Mouse (Mus musculus): Measurements from ENCODE around the gene Fkbp15. TPM values are rescaled to one million over a fixed set of nuclear protein-coding genes. Genes with fewer than 3 reads are reported as not detected.

Gene Fkbp15
- polyA plus RNA-seq, 1 experiment from 2014 or later = 20.9 TPM

DNA sequence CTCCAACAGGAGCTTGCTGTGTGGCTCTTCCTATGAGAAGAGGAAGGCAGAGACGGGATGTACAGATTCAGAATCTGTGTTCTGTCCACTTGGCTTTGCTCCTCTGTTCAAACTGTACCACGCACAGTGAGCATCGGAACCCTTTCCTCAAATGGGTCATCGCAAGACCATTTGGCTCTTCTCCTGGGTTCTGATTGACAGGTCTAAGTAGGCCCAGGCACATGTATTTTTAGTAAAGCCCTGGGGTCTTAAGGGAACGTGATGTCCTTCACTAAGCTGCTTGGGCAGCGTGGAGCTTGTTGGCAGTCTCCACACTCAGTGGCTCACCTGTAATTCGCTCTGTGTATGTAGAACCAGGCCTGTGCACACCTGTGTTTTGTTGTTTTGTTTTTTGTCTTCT, 71.1 kb downstream of the Fkbp15 start:
- no peaks in the 10 kb centered on the region for H3K27me3 ChIP-seq
- no peak for ATAC-seq (ENCODE audit: low FRiP score, low read depth)
- no peak overlapping the region for H3K9ac ChIP-seq
- no peak overlapping the region for H3K4me3 ChIP-seq
- peaks cover 24% of the 10 kb centered on the region for H3K4me1 ChIP-seq (replicated peaks)
- no peaks in the 10 kb centered on the region for H3K9me3 ChIP-seq
- peaks cover 2% of the 10 kb centered on the region for H3K36me3 ChIP-seq
- no peak overlapping the region for H3K27ac ChIP-seq (replicated peaks)
- 88% methylated on average over 7 of the region's 7 CpGs for WGBS
- no peak overlapping the region for H3K4me2 ChIP-seq

- Histone ChIP-seq H3K4me1 (replicated peaks) (peaks cover 24% of the 10 kb centered on the region), H3K27me3 (no peaks in the 10 kb centered on the region), H3K4me3 (peak overlapping the region; percentile 75), H3K9ac (peak overlapping the region; percentile 59), H3K36me3 (no peaks in the 10 kb centered on the region; the same call in 1 of the 2 replicates), H3K27ac (replicated peaks) (peak overlapping the region; percentile 70), H3K4me2 (peak overlapping the region; percentile 69), H3K9me3 (no peaks in the 10 kb centered on the region)
- peak; percentile 9; the same call in 1 of the 2 replicates for ATAC-seq (ENCODE audit: low FRiP score, low read depth)
- 5% methylated on average over 12 of the region's 12 CpGs for WGBS
Observed at GRCm38 (mm10) chr4:62286992-62287900, 73.1 kb downstream of the Fkbp15 start.

DNA sequence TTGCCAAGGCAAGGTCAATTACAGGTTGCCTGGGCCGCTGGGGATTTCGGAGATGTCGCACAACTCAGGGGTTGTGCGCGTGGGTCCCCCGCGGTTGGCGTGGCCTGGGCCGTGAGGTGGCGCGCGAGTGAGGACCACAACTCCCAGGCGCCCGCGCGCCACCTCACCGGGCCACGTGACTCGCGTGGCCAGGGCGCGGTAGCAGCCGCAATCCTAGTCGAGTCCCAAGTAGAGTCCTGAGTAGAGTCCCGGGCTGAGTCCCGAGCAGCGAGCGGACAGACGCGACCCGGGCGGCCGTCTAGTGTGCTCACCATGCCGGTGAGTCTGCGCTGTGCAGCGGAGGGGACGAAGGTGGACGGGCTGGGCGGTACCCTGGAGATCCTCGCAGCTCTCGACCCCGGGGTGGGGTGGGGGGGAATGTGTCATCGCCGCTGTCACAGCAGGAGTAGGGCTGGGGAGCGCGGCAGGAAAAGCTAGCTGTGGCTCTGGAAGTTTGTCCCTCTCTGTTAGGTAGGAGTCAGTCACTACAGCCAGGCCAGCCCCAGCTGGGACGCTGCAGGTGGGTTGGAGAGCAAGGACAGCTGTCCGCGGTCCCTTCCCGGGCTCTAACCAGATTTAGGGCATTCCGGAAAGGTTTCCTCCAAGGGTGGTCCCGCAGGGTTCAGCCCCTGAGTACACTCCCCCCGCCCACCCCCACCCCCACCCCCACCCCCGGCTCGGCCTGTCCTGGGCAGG, 73.9 kb downstream of the Fkbp15 start:
- Histone ChIP-seq H3K9me3 (no peaks in the 10 kb centered on the region), H3K27ac (replicated peaks) (peak overlapping the region; percentile 70), H3K4me2 (peak overlapping the region; percentile 69), H3K36me3 (no peaks in the 10 kb centered on the region; the same call in 1 of the 2 replicates), H3K27me3 (no peaks in the 10 kb centered on the region), H3K9ac (peak overlapping the region; percentile 59), H3K4me3 (peak overlapping the region; percentile 75), H3K4me1 (replicated peaks) (peaks cover 24% of the 10 kb centered on the region)
- under 1% methylated on average over 55 of the region's 55 CpGs for WGBS
- ATAC-seq (ENCODE audit: low FRiP score, low read depth) = peak; percentile 94

- Histone ChIP-seq H3K36me3 (no peaks in the 10 kb centered on the region; the same call in 1 of the 2 replicates), H3K27ac (replicated peaks) (no peak overlapping the region), H3K9me3 (no peaks in the 10 kb centered on the region), H3K27me3 (no peaks in the 10 kb centered on the region), H3K4me3 (peak overlapping the region; percentile 75), H3K9ac (peak overlapping the region; percentile 59; the same call in 1 of the 2 replicates), H3K4me2 (peak overlapping the region; percentile 69), H3K4me1 (replicated peaks) (peaks cover 24% of the 10 kb centered on the region)
- 78% methylated on average over 8 of the region's 8 CpGs for WGBS
- no peak for ATAC-seq (ENCODE audit: low FRiP score, low read depth)
Observed at GRCm38 (mm10) chr4:62285576-62285975, 74.8 kb downstream of the Fkbp15 start.

DNA sequence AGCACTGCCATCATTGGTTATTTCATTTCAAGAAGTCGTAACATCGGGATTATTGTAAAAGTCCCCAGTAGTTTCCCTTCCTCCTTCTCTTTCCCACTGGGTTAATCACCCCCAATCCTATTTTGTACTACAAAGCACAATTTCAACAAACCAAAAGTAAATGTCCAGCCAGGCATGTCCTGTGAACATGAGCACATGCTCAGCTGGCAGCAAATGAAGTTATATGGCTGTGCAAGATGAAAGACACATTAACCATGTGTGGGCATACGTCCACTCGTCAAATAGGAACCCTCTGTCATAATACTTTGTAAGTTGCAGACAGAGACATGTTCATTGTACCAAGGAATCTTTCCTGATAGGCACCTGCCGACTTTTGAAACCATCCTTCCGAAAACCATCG, 77.4 kb downstream of the Fkbp15 start:
- WGBS = 91% methylated on average over 7 of the region's 7 CpGs

DNA sequence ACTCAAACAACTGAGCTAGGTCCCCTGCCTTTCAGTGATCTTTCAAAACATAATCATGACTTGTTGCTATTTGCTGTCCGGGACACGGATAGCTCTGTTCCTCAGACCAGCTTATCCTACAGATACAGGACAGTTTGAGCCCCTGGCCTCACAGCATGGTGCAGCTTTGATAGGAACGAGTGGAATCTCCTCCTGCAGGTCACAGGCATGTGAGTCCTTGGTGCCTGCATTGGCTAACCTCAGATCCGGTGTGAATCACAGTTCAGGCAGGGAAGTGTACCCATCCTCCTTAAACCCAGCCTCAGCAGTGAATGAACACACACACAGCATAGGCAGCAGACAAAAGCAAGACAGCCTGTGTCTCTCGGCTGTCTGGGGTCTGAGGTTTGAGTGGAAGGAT, 79.0 kb downstream of the Fkbp15 start:
- H3K27ac ChIP-seq (replicated peaks) = no peak overlapping the region
- WGBS = 60% methylated on average over 5 of the region's 5 CpGs

More for the DNA sequence above, 77.4 kb downstream of the Fkbp15 start:
- H3K27me3 ChIP-seq = no peaks in the 10 kb centered on the region
- no peak overlapping the region for H3K4me2 ChIP-seq
- no peaks in the 10 kb centered on the region for H3K9me3 ChIP-seq
- no peak overlapping the region for H3K9ac ChIP-seq
- H3K36me3 ChIP-seq = no peaks in the 10 kb centered on the region
- ATAC-seq (ENCODE audit: low FRiP score, low read depth) = no peak
- H3K4me3 ChIP-seq = no peak overlapping the region
- H3K4me1 ChIP-seq (replicated peaks) = peaks cover 16% of the 10 kb centered on the region
- H3K27ac ChIP-seq (replicated peaks) = no peak overlapping the region

GRCm38 (mm10) chr4:62278081-62278480, 82.3 kb downstream of the Fkbp15 start:
- Histone ChIP-seq H3K4me2 (no peak overlapping the region), H3K27me3 (no peaks in the 10 kb centered on the region), H3K9me3 (no peaks in the 10 kb centered on the region), H3K4me1 (replicated peaks) (0 out of 2 replicates have a peak, but pooled peaks cover 3% of the 10 kb centered on the region), H3K36me3 (no peaks in the 10 kb centered on the region), H3K4me3 (no peak overlapping the region), H3K27ac (replicated peaks) (no peak overlapping the region), H3K9ac (no peak overlapping the region)
- 55% methylated on average over 4 of the region's 4 CpGs for WGBS
- ATAC-seq (ENCODE audit: low FRiP score, low read depth) = no peak

More for the DNA sequence above, 79.0 kb downstream of the Fkbp15 start:
- Histone ChIP-seq H3K27me3 (no peaks in the 10 kb centered on the region), H3K4me3 (no peak overlapping the region), H3K4me2 (no peak overlapping the region), H3K9me3 (no peaks in the 10 kb centered on the region), H3K9ac (no peak overlapping the region), H3K4me1 (replicated peaks) (peaks cover 5% of the 10 kb centered on the region), H3K36me3 (no peaks in the 10 kb centered on the region)
- ATAC-seq (ENCODE audit: low FRiP score, low read depth) = no peak

DNA sequence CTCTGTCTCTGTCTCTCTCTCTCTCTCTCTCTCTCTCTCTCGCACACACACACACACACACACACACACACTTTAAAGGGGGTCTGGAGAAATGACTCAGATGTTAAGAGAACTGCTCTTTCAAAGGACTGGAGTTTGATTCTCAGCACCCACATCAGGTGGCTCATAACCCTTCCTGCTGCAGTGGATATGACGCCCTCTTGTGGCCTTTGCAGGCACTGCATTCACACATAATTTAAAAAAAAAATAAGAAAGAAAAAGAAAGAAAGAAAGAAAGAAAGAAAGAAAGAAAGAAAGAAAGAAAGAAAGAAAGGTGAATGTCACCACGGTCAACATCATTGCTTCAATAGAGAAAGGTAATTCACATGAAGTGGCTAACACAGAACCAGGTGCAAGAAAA, 83.1 kb downstream of the Fkbp15 start:
- H3K27ac ChIP-seq (replicated peaks) = no peak overlapping the region
- ATAC-seq (ENCODE audit: low FRiP score, low read depth) = no peak
- H3K9ac ChIP-seq = no peak overlapping the region
- 0 out of 2 replicates have a peak, but pooled peaks cover 3% of the 10 kb centered on the region for H3K4me1 ChIP-seq (replicated peaks)
- H3K36me3 ChIP-seq = no peaks in the 10 kb centered on the region
- H3K4me2 ChIP-seq = no peak overlapping the region
- H3K9me3 ChIP-seq = no peaks in the 10 kb centered on the region
- WGBS = 76% methylated on average over 3 of the region's 3 CpGs
- H3K4me3 ChIP-seq = no peak overlapping the region
- H3K27me3 ChIP-seq = no peaks in the 10 kb centered on the region

- H3K27me3 ChIP-seq = no peaks in the 10 kb centered on the region
- no peak overlapping the region for H3K4me3 ChIP-seq
- no peaks in the 10 kb centered on the region for H3K36me3 ChIP-seq
- no peak overlapping the region for H3K4me2 ChIP-seq
- 88% methylated on average over 10 of the region's 10 CpGs for WGBS
- H3K9ac ChIP-seq = no peak overlapping the region
- ATAC-seq (ENCODE audit: low FRiP score, low read depth) = no peak
- H3K9me3 ChIP-seq = no peaks in the 10 kb centered on the region
- no peak overlapping the region for H3K27ac ChIP-seq (replicated peaks)
- 0 out of 2 replicates have a peak, but pooled peaks cover 3% of the 10 kb centered on the region for H3K4me1 ChIP-seq (replicated peaks)
Observed at GRCm38 (mm10) chr4:62276642-62277041, 83.7 kb downstream of the Fkbp15 start.

DNA sequence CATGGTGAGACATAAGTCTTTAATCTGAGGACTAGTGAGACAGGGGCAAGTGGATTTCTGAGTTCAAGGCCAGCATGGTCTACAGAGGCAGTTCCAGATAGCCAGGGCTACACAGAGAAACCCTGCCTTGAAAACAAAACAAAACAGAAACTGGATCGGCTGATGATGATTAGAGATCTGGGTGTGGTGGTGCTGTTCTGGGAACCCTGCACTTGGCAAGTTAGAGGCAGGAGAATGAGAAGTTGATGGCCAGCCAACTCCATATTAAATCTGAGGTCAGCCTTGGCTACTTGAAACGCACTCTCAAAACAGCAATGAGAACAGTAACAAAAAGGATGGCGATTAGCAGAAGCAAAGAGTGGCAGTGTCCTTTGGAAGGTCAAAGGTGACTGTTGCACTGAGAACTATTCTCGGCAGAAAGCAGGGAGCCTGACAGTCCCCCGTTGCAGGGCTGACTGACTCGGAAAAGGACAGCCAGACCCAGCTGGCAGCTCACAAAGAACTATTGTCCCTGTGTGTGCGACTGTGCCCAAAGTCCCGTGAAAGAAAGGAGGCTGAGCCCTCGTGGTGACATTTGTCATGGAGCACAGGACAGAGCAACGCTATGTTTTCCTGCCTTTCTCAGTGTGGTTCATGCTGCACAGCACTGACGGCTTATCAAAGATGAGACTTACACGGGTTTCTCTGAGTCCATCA, 85.4 kb downstream of the Fkbp15 start:
- Histone ChIP-seq H3K4me3 (no peak overlapping the region), H3K27ac (replicated peaks) (no peak overlapping the region), H3K27me3 (no peaks in the 10 kb centered on the region), H3K9me3 (no peaks in the 10 kb centered on the region), H3K4me2 (no peak overlapping the region), H3K36me3 (no peaks in the 10 kb centered on the region), H3K9ac (no peak overlapping the region), H3K4me1 (replicated peaks) (0 out of 2 replicates have a peak, but pooled peaks cover 3% of the 10 kb centered on the region)
- 3% methylated on average over 12 of the region's 12 CpGs for WGBS
- peak; percentile 83 for ATAC-seq (ENCODE audit: low FRiP score, low read depth)

GRCm38 (mm10) chr4:62273916-62274315, 86.4 kb downstream of the Fkbp15 start:
- no peak for ATAC-seq (ENCODE audit: low FRiP score, low read depth)

More at GRCm38 (mm10) chr4:62273916-62274315, 86.4 kb downstream of the Fkbp15 start:
- H3K4me3 ChIP-seq = no peak overlapping the region
- no peak overlapping the region for H3K4me2 ChIP-seq
- H3K4me1 ChIP-seq (replicated peaks) = 0 out of 2 replicates have a peak, but pooled peaks cover 3% of the 10 kb centered on the region
- no peaks in the 10 kb centered on the region for H3K27me3 ChIP-seq
- H3K27ac ChIP-seq (replicated peaks) = no peak overlapping the region
- no peak overlapping the region for H3K9ac ChIP-seq
- 82% methylated on average over 10 of the region's 10 CpGs for WGBS
- no peaks in the 10 kb centered on the region for H3K9me3 ChIP-seq
- H3K36me3 ChIP-seq = no peaks in the 10 kb centered on the region

All from hindbrain, embryonic 15.5 days (tissue).